Mouse (Mus musculus): ENCODE data around the gene Anapc15. TPM values are rescaled to one million over a fixed set of nuclear protein-coding genes. Genes with fewer than 3 reads are reported as not detected.

The Anapc15 gene
- total and polyA plus RNA-seq, 2 experiments from 2014 or later: 49.9 to 62.7 TPM

GRCm38 (mm10) chr7:101868241-101869162 is 5.0 kb downstream of the Anapc15 start:
- H3K36me3 ChIP-seq (ENCODE audit: insufficient read depth, low read length): no peaks in the 10 kb centered on the region
- no peak overlapping the region for H3K9ac ChIP-seq (replicated peaks; ENCODE audit: low read length, poor library complexity, severe bottlenecking)
- H3K4me1 ChIP-seq (ENCODE audit: insufficient read depth, low read length): no peaks in the 10 kb centered on the region
- H3K4me3 ChIP-seq (ENCODE audit: low read depth, low read length): no peak overlapping the region
- no peaks in the 10 kb centered on the region for H3K9me3 ChIP-seq (ENCODE audit: low read length)
- TF ChIP-seq CTCF (IDR thresholded peaks at IDR 0.05): no peak
- H3K27me3 ChIP-seq (ENCODE audit: insufficient read depth, low read length): no peaks in the 10 kb centered on the region
- peak; percentile 10 for DNase-seq (ENCODE audit: low spot score)
- no peak overlapping the region for H3K4me2 ChIP-seq (ENCODE audit: low read depth, low read length, poor library complexity, severe bottlenecking)
- no peak overlapping the region for H3K27ac ChIP-seq (ENCODE audit: low read depth, low read length)
- 31% methylated on average over 13 of the region's 13 CpGs for WGBS
- ATAC-seq (ENCODE audit: low FRiP score): no peak

GRCm38 (mm10) chr7:101869163-101869500 is 5.6 kb downstream of the Anapc15 start:
- Histone ChIP-seq H3K27me3 (ENCODE audit: insufficient read depth, low read length) (no peaks in the 10 kb centered on the region), H3K4me3 (ENCODE audit: low read depth, low read length) (no peak overlapping the region), H3K4me2 (ENCODE audit: low read depth, low read length, poor library complexity, severe bottlenecking) (no peak overlapping the region), H3K4me1 (ENCODE audit: insufficient read depth, low read length) (no peaks in the 10 kb centered on the region), H3K36me3 (ENCODE audit: insufficient read depth, low read length) (no peaks in the 10 kb centered on the region), H3K9me3 (ENCODE audit: low read length) (no peaks in the 10 kb centered on the region), H3K27ac (ENCODE audit: low read depth, low read length) (no peak overlapping the region), H3K9ac (replicated peaks; ENCODE audit: low read length, poor library complexity, severe bottlenecking) (no peak overlapping the region)
- 25% methylated on average over 7 of the region's 7 CpGs for WGBS
- TF ChIP-seq CTCF (IDR thresholded peaks at IDR 0.05): no peak
- ATAC-seq (ENCODE audit: low FRiP score) (no peak), DNase-seq (ENCODE audit: low spot score) (peak; percentile 33)

- Histone ChIP-seq H3K4me3 (ENCODE audit: low read depth, low read length) (no peak within 1 kb of the TSS), H3K36me3 (ENCODE audit: insufficient read depth, low read length) (no peaks in the 10 kb centered on the region), H3K27ac (ENCODE audit: low read depth, low read length) (no peak within 1 kb of the TSS), H3K4me1 (ENCODE audit: insufficient read depth, low read length) (no peaks in the 10 kb centered on the region), H3K4me2 (ENCODE audit: low read depth, low read length, poor library complexity, severe bottlenecking) (no peak within 1 kb of the TSS), H3K9ac (replicated peaks; ENCODE audit: low read length, poor library complexity, severe bottlenecking) (no peak within 1 kb of the TSS), H3K9me3 (ENCODE audit: low read length) (no peaks in the 10 kb centered on the region), H3K27me3 (ENCODE audit: insufficient read depth, low read length) (no peaks in the 10 kb centered on the region)
- ATAC-seq (ENCODE audit: low FRiP score) (no peak), DNase-seq (ENCODE audit: low spot score) (no peak)
- TF ChIP-seq CTCF (IDR thresholded peaks at IDR 0.05): no peak
- WGBS: 85% methylated on average over 2 of the region's 2 CpGs
These were observed 7.1 kb downstream of the Anapc15 start, which contains the start of gene Folr1 for GRCm38 (mm10) chr7:101870629-101871028. Folr1 (minus strand) TSS chr7:101870788.

GRCm38 (mm10) chr7:101871296-101871695 is 7.8 kb downstream of the Anapc15 start:
- DNase-seq (ENCODE audit: low spot score) (no peak), ATAC-seq (ENCODE audit: low FRiP score) (no peak)
- Histone ChIP-seq H3K9me3 (ENCODE audit: low read length) (no peaks in the 10 kb centered on the region), H3K4me2 (ENCODE audit: low read depth, low read length, poor library complexity, severe bottlenecking) (no peak overlapping the region), H3K4me1 (ENCODE audit: insufficient read depth, low read length) (no peaks in the 10 kb centered on the region), H3K27ac (ENCODE audit: low read depth, low read length) (no peak overlapping the region), H3K27me3 (ENCODE audit: insufficient read depth, low read length) (no peaks in the 10 kb centered on the region), H3K36me3 (ENCODE audit: insufficient read depth, low read length) (no peaks in the 10 kb centered on the region), H3K4me3 (ENCODE audit: low read depth, low read length) (no peak overlapping the region), H3K9ac (replicated peaks; ENCODE audit: low read length, poor library complexity, severe bottlenecking) (no peak overlapping the region)
- TF ChIP-seq CTCF (IDR thresholded peaks at IDR 0.05): no peak
- WGBS: 75% methylated on average over 3 of the region's 3 CpGs

GRCm38 (mm10) chr7:101875978-101876377 is 12.5 kb downstream of the Anapc15 start:
- Histone ChIP-seq H3K9me3 (ENCODE audit: low read length) (no peaks in the 10 kb centered on the region), H3K27me3 (ENCODE audit: insufficient read depth, low read length) (no peaks in the 10 kb centered on the region), H3K9ac (replicated peaks; ENCODE audit: low read length, poor library complexity, severe bottlenecking) (no peak overlapping the region), H3K36me3 (ENCODE audit: insufficient read depth, low read length) (no peaks in the 10 kb centered on the region), H3K27ac (ENCODE audit: low read depth, low read length) (no peak overlapping the region), H3K4me3 (ENCODE audit: low read depth, low read length) (no peak overlapping the region), H3K4me1 (ENCODE audit: insufficient read depth, low read length) (no peaks in the 10 kb centered on the region), H3K4me2 (ENCODE audit: low read depth, low read length, poor library complexity, severe bottlenecking) (no peak overlapping the region)
- TF ChIP-seq CTCF (IDR thresholded peaks at IDR 0.05): no peak
- WGBS: 100% methylated on average over 1 of the region's 1 CpGs
- DNase-seq (ENCODE audit: low spot score): no peak
- ATAC-seq (ENCODE audit: low FRiP score): no peak

GRCm38 (mm10) chr7:101880855-101881254 is 17.3 kb downstream of the Anapc15 start:
- Histone ChIP-seq H3K4me1 (ENCODE audit: insufficient read depth, low read length) (no peaks in the 10 kb centered on the region), H3K9me3 (ENCODE audit: low read length) (no peaks in the 10 kb centered on the region), H3K27me3 (ENCODE audit: insufficient read depth, low read length) (no peaks in the 10 kb centered on the region), H3K4me2 (ENCODE audit: low read depth, low read length, poor library complexity, severe bottlenecking) (no peak overlapping the region), H3K4me3 (ENCODE audit: low read depth, low read length) (no peak overlapping the region), H3K36me3 (ENCODE audit: insufficient read depth, low read length) (no peaks in the 10 kb centered on the region), H3K9ac (replicated peaks; ENCODE audit: low read length, poor library complexity, severe bottlenecking) (no peak overlapping the region), H3K27ac (ENCODE audit: low read depth, low read length) (no peak overlapping the region)
- WGBS: 82% methylated on average over 4 of the region's 4 CpGs
- TF ChIP-seq CTCF (IDR thresholded peaks at IDR 0.05): no peak
- no peak for ATAC-seq (ENCODE audit: low FRiP score)
- no peak for DNase-seq (ENCODE audit: low spot score)
